Mouse (Mus musculus) erythroblast, embryonic 14.5 days (primary cell): ENCODE results near the gene Hoxb9.

Experiments
- GATA1 ChIP-seq: IDR thresholded peaks from 2 replicates; pipeline ENCODE4 v1.6.1; 2012; ENCODE audit warnings: low read length, inconsistent platforms, mixed read lengths
- TAL1 ChIP-seq: IDR thresholded peaks from 3 replicates; pipeline ENCODE4 v1.6.1; 2012; ENCODE audit warnings: low read length, inconsistent platforms, mixed read lengths

- TF ChIP-seq TAL1 (no peak), GATA1 (no peak)
Measured at GRCm38 (mm10) chr11:96284774-96285734, 13.8 kb downstream of the Hoxb9 start.
